Mouse (Mus musculus) cerebellum, adult 2 months (tissue): ENCODE measurements at regions not wholly inside any gene's neighbourhood (a gene's known extent, or its start where the extent isn't known, plus 50 kb on each side); places are given as distances from the start of the nearest gene placed in this dataset.

ENCODE experiments used
- CTCF ChIP-seq: fragments of 200-500 bp; IDR thresholded peaks from 2 replicates; pipeline ENCODE4 v1.5.1; 2011; ENCODE audit warnings: low read depth, mild to moderate bottlenecking, control low read depth, low read length, moderate library complexity, borderline replicate concordance; ENCODE audit not compliant: insufficient read depth
- POLR2A ChIP-seq: fragments of 200-500 bp; IDR thresholded peaks from 2 replicates; pipeline ENCODE4 v1.6.1; 2011; ENCODE audit warnings: low read length, control low read depth, borderline replicate concordance; ENCODE audit not compliant: insufficient read depth

GRCm38 (mm10) chr4:93579343-93579742, 244.0 kb upstream of the Tusc1 start:
- TF ChIP-seq POLR2A (no peak), CTCF (no peak)
